ENCODE assay signal across 8 mouse cellular contexts in genomic region chr1:133181072-133182015, GRCm38 (mm10). TPM values are rescaled to one million over a fixed set of nuclear protein-coding genes. Genes with fewer than 3 reads are reported as not detected.
DNase-seq lines count a peak whose midpoint lies in the region; ATAC-seq and TF ChIP-seq lines count a peak whose summit lies in the region.

No protein-coding gene starts in this region.

- no peaks in the 10 kb centered on the region for H3K9me3 ChIP-seq in hindbrain, embryonic 16.5 days (ENCODE audit: control insufficient read depth, low read length)

- peaks cover 13% of the 10 kb centered on the region for H3K4me1 ChIP-seq in hindbrain, embryonic 16.5 days (ENCODE audit: control insufficient read depth, insufficient read depth, low read depth, low read length)

- no peaks in the 10 kb centered on the region for H3K27me3 ChIP-seq in hindbrain, embryonic 16.5 days (replicated peaks; ENCODE audit: control insufficient read depth, insufficient read depth, low read length)

- H3K9ac ChIP-seq in hindbrain, embryonic 16.5 days (ENCODE audit: low read depth, low read length), result peak overlapping the region; percentile 67

- under 1% methylated on average over 31 of the region's 31 CpGs for WGBS in hindbrain, embryonic 16.5 days

- H3K4me3 ChIP-seq in gastrocnemius, adult 2 months, result peak overlapping the region; percentile 75
- peak overlapping the region; percentile 74 for H3K4me3 ChIP-seq in hindbrain, embryonic 16.5 days (ENCODE audit: low read length)
- peak overlapping the region; percentile 88 for H3K4me3 ChIP-seq in left cerebral cortex, adult 2 months

- H3K36me3 ChIP-seq in hindbrain, embryonic 16.5 days (ENCODE audit: control insufficient read depth, insufficient read depth, low read length), result no peaks in the 10 kb centered on the region

- ATAC-seq in hindbrain, embryonic 16.5 days, result peak; percentile 83

- intact Hi-C loops in gastrocnemius, adult 2 months (cut with DNase I), result loop anchor here (1.0 to 5.0 kb wide), 2 partner anchors 86 to 126 kb away; no protein-coding TSS in a partner anchor
- intact Hi-C loops in left cerebral cortex, adult 2 months (cut with DNase I), result loop anchor here (1.0 to 5.0 kb wide), 5 partner anchors 29 to 186 kb away; no protein-coding TSS in a partner anchor

- TF ChIP-seq CTCF in gastrocnemius, adult 2 months (IDR thresholded peaks at IDR 0.05), result peak; percentile 97
- peak; percentile 89 for TF ChIP-seq CTCF in left cerebral cortex, adult 2 months (IDR thresholded peaks at IDR 0.05)

- H3K27ac ChIP-seq in gastrocnemius, adult 2 months, result peak overlapping the region; percentile 20; the same call in 1 of the 2 replicates
- H3K27ac ChIP-seq in hindbrain, embryonic 16.5 days (ENCODE audit: low read depth, low read length), result peak overlapping the region; percentile 91
- H3K27ac ChIP-seq in left cerebral cortex, adult 2 months, result peak overlapping the region; percentile 97

- H3K4me2 ChIP-seq in hindbrain, embryonic 16.5 days (ENCODE audit: low read length), result peak overlapping the region; percentile 82

- DNase-seq in adipocyte (ENCODE audit: low spot score), result peak; percentile 69
- DNase-seq in cerebellum, postnatal 36 days, result peak; percentile 72 to 76
- peak; percentile 84 for DNase-seq in gastrocnemius, adult 2 months
- DNase-seq in left cerebral cortex, adult 2 months (ENCODE audit: extremely low spot score in 1 of 2, low spot score in 2 of 2), result peak; percentile 73 to 75
- peak; percentile 77 to 80 for DNase-seq in lung, postnatal 4 days
- DNase-seq in right cerebral cortex, postnatal 25 days, result peak; percentile 84
- no peak for DNase-seq in c-Kit-positive CD71-positive TER-119-positive erythroid progenitor cells, embryonic 14.5 days (ENCODE audit: low spot score)

RNA-seq across cellular contexts. Expression of gene Plekha6, which starts 17.3 kb away (rescaled TPM):
- 10 to 100 TPM in 1 of 2 experiments, 1 to 10 TPM in 1; 7.4 to 12.5 TPM for total RNA-seq in gastrocnemius, adult 2 months (2021)
- polyA plus RNA-seq in hindbrain, embryonic 16.5 days (2015; fragmentation: Nextera tagmentation; extraction: Ambion mirVana), result 15.0 TPM in 2 replicates
- 10 to 100 TPM; 94.2 to 96.3 TPM for total RNA-seq in left cerebral cortex, adult 2 months (2021)

RNA-seq across cellular contexts. Expression of gene Ppp1r15b, which starts 50.4 kb away (rescaled TPM):
- total RNA-seq in gastrocnemius, adult 2 months (2021), result 10 to 100 TPM; 16.4 to 18.6 TPM
- polyA plus RNA-seq in hindbrain, embryonic 16.5 days (2015; fragmentation: Nextera tagmentation; extraction: Ambion mirVana), result 22.2 and 29.1 TPM in 2 replicates
- total RNA-seq in left cerebral cortex, adult 2 months (2021), result 10 to 100 TPM; 41.4 to 44.3 TPM

Comparison
In these comparisons a context has a peak if more than half of its experiments do, and no peak if none do; other contexts are left out.
1. H3K27ac ChIP-seq: peak in every context shown above with its lines; median percentile 97 in left cerebral cortex, adult 2 months; 91 in hindbrain, embryonic 16.5 days; 20 in gastrocnemius, adult 2 months.
2. RNA of gene Plekha6, which starts 17.3 kb away (total RNA-seq): 94.2 to 96.3 TPM in left cerebral cortex, adult 2 months; 7.4 to 12.5 TPM in gastrocnemius, adult 2 months; every median in the first group is over 4 times any median in the second.
3. Peak in every context shown above with its lines, with median percentiles within 50 percentile points of each other: H3K4me3 ChIP-seq.